Mouse (Mus musculus) liver, embryonic 12.5 days (tissue): ENCODE data around the gene Gm3625. TPM values are rescaled to one million over a fixed set of nuclear protein-coding genes. Genes with fewer than 3 reads are reported as not detected.

ENCODE experiments used
- ATAC-seq: fragments of 200-750 bp; cut with Nextera tagmentation; 2 replicates; pipeline ENCODE4 v1.8.0; 2017; ENCODE audit warnings: moderate number of reproducible peaks, mild to moderate bottlenecking, moderate library complexity
- H3K27ac ChIP-seq: fragments of 300-500 bp; sonication (generic); 2 replicates; pipeline ENCODE4 v1.5.1; 2016; ENCODE audit warnings: mild to moderate bottlenecking
- H3K27me3 ChIP-seq: fragments of 300-500 bp; sonication (generic); replicated peaks from 2 replicates; pipeline ENCODE4 v1.6.1; 2016; ENCODE audit warnings: mild to moderate bottlenecking, moderate library complexity
- H3K36me3 ChIP-seq: fragments of 300-500 bp; sonication (generic); 2 replicates; pipeline ENCODE4 v1.6.1; 2016; ENCODE audit warnings: mild to moderate bottlenecking, moderate library complexity
- H3K4me1 ChIP-seq: fragments of 300-500 bp; sonication (generic); 2 replicates; pipeline ENCODE4 v1.6.1; 2016
- H3K4me2 ChIP-seq: fragments of 300-500 bp; sonication (generic); 2 replicates; pipeline ENCODE4 v1.6.1; 2016; ENCODE audit warnings: mild to moderate bottlenecking, moderate library complexity
- H3K4me3 ChIP-seq: fragments of 300-500 bp; sonication (generic); 2 replicates; pipeline ENCODE4 v1.5.1; 2016; ENCODE audit warnings: mild to moderate bottlenecking, moderate library complexity
- H3K9ac ChIP-seq: fragments of 300-500 bp; sonication (generic); 2 replicates; pipeline ENCODE4 v1.6.1; 2016; ENCODE audit warnings: mild to moderate bottlenecking, moderate library complexity
- H3K9me3 ChIP-seq: fragments of 300-500 bp; sonication (generic); replicated peaks from 2 replicates; pipeline ENCODE4 v1.6.1; 2016; ENCODE audit warnings: mild to moderate bottlenecking, moderate library complexity
- WGBS: fragments of 180-500 bp; shearing (Covaris S2); methylation state at CpG from one replicate; pipeline ENCODE4 v1.1.7; 2016; ENCODE audit not compliant: insufficient replicate concordance; 5-methylcytosine and 5-hydroxymethylcytosine counted together
- polyA plus RNA-seq: library from polyadenylated mRNA; unstranded; fragments of >200 nt; fragmentation: Nextera tagmentation; extraction: Ambion mirVana; gene quantifications from 2 replicates; pipeline ENCODE4 v1.2.1, GENCODE M21; 2016

Gm3625 gene
- not detected in 2 replicates for polyA plus RNA-seq

GRCm38 (mm10) chr12:4592541-4593165 is at the start of gene Gm3625, which contains the start of gene Itsn2:
TSS of gene Gm3625 (minus strand) at chr12:4592927.
TSS of gene Itsn2 (plus strand) at chr12:4592638.
- H3K4me3 ChIP-seq = peak within 1 kb of the TSS; percentile 92
- H3K27ac ChIP-seq = peak within 1 kb of the TSS; percentile 90
- H3K4me2 ChIP-seq = peak within 1 kb of the TSS; percentile 93
- under 1% methylated on average over 36 of the region's 49 CpGs for WGBS
- no peaks in the 10 kb centered on the region for H3K27me3 ChIP-seq
- peaks cover 33% of the 10 kb centered on the region for H3K4me1 ChIP-seq
- no peaks in the 10 kb centered on the region for H3K9me3 ChIP-seq
- H3K36me3 ChIP-seq = peaks cover 3% of the 10 kb centered on the region; the same call in 1 of the 2 replicates
- peak; percentile 90 for ATAC-seq
- H3K9ac ChIP-seq = peak within 1 kb of the TSS; percentile 92

DNA sequence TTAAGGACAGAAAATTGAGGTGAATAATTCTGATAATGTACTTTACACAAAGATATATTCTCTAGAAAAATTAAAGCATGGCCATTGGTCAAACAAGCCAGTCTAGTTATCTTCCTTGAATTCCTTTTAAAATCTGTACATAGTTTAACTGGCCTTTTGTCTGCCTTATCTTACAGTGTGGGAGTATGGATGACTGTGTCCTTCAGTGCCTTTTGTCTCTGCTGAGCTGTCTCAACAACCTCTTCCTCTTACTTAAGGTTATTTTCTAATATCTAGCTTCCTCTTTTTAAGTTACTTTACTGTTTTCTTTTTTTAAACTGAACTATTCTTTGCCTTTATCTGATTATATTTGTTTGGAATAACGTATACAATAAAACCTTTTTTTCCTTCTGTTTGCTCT is 48.0 kb upstream of the Gm3625 start:
- H3K4me1 ChIP-seq = no peaks in the 10 kb centered on the region
- H3K4me3 ChIP-seq = no peak overlapping the region
- no peak overlapping the region for H3K4me2 ChIP-seq
- H3K9me3 ChIP-seq = no peaks in the 10 kb centered on the region
- H3K9ac ChIP-seq = no peak overlapping the region
- H3K27ac ChIP-seq = no peak overlapping the region
- peaks cover 72% of the 10 kb centered on the region for H3K36me3 ChIP-seq
- no peaks in the 10 kb centered on the region for H3K27me3 ChIP-seq
- 74% methylated on average over 1 of the region's 1 CpGs for WGBS
- no peak for ATAC-seq

DNA sequence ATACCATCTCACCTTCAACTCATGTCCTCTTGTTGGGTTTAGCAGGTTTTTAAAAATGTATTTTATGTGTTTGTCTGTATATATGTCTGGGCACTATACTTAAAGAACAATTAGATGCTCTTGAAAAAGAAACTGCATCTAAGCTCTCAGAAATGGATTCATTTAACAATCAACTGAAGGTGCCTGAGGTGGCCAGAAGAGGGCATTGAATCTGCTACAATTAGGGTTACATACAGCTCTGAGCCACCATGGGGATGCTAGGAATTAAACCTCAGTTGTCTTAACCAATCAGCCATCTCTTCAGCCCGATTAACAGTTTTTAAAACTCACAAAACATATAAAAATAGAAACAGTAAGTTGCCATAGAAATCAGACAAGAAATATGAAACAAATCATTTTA is 45.7 kb upstream of the Gm3625 start:
- Histone ChIP-seq H3K9me3 (no peaks in the 10 kb centered on the region), H3K27ac (no peak overlapping the region), H3K4me2 (no peak overlapping the region), H3K36me3 (peaks cover 79% of the 10 kb centered on the region), H3K27me3 (no peaks in the 10 kb centered on the region), H3K4me1 (no peaks in the 10 kb centered on the region), H3K4me3 (no peak overlapping the region), H3K9ac (no peak overlapping the region)
- 76% methylated on average over 1 of the region's 1 CpGs for WGBS
- ATAC-seq = no peak

- no peaks in the 10 kb centered on the region for H3K9me3 ChIP-seq
- no peak for ATAC-seq
- 84% methylated on average over 8 of the region's 8 CpGs for WGBS
- H3K4me3 ChIP-seq = no peak overlapping the region
- H3K36me3 ChIP-seq = peaks cover 83% of the 10 kb centered on the region
- no peaks in the 10 kb centered on the region for H3K4me1 ChIP-seq
- H3K27ac ChIP-seq = no peak overlapping the region
- H3K4me2 ChIP-seq = no peak overlapping the region
- no peak overlapping the region for H3K9ac ChIP-seq
- no peaks in the 10 kb centered on the region for H3K27me3 ChIP-seq
Measured at GRCm38 (mm10) chr12:4632957-4633356, 40.2 kb upstream of the Gm3625 start.

- no peak for ATAC-seq
- WGBS = 44% methylated on average over 1 of the region's 1 CpGs
- Histone ChIP-seq H3K4me2 (no peak overlapping the region), H3K9ac (no peak overlapping the region), H3K4me3 (no peak overlapping the region), H3K4me1 (peaks cover 4% of the 10 kb centered on the region), H3K27ac (no peak overlapping the region), H3K27me3 (no peaks in the 10 kb centered on the region), H3K36me3 (peaks cover 25% of the 10 kb centered on the region), H3K9me3 (no peaks in the 10 kb centered on the region)
Measured at GRCm38 (mm10) chr12:4624201-4624600, 31.5 kb upstream of the Gm3625 start.

DNA sequence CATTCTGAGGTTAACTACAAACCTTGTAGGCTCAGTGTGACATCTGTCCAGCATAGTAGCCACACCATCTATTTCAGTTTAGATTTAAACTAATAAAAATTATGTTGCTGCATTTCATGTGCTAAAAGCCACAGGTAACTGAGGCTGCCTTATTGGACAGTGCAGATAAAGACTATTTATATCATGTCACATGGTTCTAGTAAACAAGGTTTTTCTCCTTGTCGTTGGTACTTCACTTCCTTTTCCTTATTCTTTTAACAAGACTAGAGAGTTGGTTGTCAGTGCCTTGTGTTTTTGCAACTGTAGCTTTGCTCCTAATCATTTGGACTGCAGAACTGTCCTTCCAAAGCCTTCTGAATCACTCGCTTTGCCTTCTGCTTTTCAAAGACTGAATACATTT is 22.0 kb upstream of the Gm3625 start:
- ATAC-seq = no peak
- Histone ChIP-seq H3K4me3 (no peak overlapping the region), H3K4me1 (no peaks in the 10 kb centered on the region), H3K27ac (no peak overlapping the region), H3K9me3 (no peaks in the 10 kb centered on the region), H3K4me2 (no peak overlapping the region), H3K27me3 (no peaks in the 10 kb centered on the region), H3K36me3 (no peaks in the 10 kb centered on the region), H3K9ac (no peak overlapping the region)
- WGBS = 39% methylated on average over 2 of the region's 2 CpGs

DNA sequence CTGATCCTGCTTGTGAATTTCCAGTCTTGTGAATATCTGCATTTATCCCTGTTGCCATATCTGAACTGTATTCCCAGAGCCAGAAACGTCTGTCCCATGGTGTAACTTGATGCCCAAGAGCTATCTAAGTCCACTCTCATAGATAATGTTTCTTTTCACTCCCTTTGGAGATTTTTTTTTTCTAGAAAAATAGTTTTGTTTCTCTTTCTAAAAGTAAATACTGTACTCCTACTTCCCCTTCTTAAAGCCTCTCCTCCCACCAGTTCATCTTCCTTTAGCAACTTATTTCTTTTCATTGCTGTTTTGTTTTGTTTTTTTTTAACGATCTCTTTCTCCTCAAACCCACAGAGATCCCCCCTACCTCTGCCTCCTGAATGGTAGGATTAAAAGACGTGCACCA is 13.9 kb upstream of the Gm3625 start:
- Histone ChIP-seq H3K9ac (no peak overlapping the region), H3K9me3 (no peaks in the 10 kb centered on the region), H3K4me2 (no peak overlapping the region), H3K36me3 (0 out of 2 replicates have a peak, but pooled peaks cover 2% of the 10 kb centered on the region), H3K27ac (no peak overlapping the region), H3K4me3 (no peak overlapping the region), H3K27me3 (no peaks in the 10 kb centered on the region), H3K4me1 (peaks cover 6% of the 10 kb centered on the region; the same call in 1 of the 2 replicates)
- WGBS = 55% methylated on average over 3 of the region's 3 CpGs
- ATAC-seq = no peak

DNA sequence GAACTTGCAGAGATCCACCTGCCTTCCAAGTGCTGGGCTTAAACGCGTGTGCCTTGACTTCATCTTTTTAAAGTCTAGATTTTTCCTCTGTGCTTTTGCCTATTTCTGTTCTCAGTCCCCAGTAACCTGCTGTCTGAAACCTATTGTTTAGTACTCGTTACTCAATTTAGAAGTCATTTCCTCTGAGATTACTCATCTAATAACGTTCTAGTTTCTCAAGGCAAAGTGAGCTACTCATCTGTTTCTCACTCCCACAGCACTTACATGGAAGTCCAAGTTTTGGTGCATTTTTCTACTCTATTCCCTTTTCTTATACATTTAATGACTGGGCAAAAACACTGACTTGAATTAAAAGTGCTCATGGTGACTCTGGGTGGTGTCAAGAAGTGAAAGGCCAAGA is 7.0 kb upstream of the Gm3625 start:
- H3K36me3 ChIP-seq = peaks cover 3% of the 10 kb centered on the region; the same call in 1 of the 2 replicates
- H3K4me2 ChIP-seq = no peak overlapping the region
- no peaks in the 10 kb centered on the region for H3K27me3 ChIP-seq
- ATAC-seq = no peak
- WGBS = 64% methylated on average over 4 of the region's 4 CpGs
- no peaks in the 10 kb centered on the region for H3K9me3 ChIP-seq
- no peak overlapping the region for H3K9ac ChIP-seq
- peaks cover 31% of the 10 kb centered on the region for H3K4me1 ChIP-seq
- H3K4me3 ChIP-seq = no peak overlapping the region
- no peak overlapping the region for H3K27ac ChIP-seq

DNA sequence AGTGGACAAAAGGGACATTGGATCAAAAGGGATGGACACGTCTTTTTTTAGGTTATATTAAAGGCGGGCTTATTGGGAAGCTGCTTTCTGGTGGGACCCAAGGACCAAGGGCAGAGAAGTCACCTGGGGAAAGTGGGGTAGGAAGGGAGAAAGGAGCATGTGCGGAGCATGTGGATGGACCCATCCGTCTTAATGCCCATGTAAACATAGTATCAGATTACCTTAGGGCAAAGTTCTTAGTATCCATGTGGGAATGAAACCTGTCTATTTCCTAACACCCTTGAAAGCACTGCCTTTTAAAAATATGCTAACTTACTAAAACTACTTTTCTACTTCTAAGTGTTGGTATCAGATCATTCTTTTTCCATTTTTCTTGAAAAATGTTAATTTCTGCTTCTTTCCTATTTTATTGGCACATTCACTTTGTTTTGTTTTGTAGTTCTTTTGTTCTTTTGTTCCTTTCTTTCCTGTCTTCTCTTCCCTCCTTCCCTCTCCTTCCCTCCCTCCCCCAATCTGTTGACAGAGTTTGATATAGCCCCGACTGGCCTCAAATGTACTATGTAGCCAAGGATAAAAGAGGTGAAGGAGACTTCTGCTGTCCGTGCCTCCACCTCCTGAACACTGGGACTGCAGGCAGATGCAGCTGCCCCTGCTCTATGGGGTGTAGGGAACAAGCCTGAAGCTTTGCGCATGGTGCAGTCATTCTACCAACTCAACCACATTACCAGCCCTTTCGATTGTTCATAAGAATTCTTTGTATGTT is 6.1 kb upstream of the Gm3625 start:
- Histone ChIP-seq H3K4me2 (no peak overlapping the region), H3K4me3 (no peak overlapping the region), H3K4me1 (peaks cover 40% of the 10 kb centered on the region), H3K9ac (no peak overlapping the region), H3K27ac (no peak overlapping the region), H3K36me3 (peaks cover 3% of the 10 kb centered on the region; the same call in 1 of the 2 replicates), H3K27me3 (no peaks in the 10 kb centered on the region), H3K9me3 (no peaks in the 10 kb centered on the region)
- ATAC-seq = no peak
- WGBS = 65% methylated on average over 8 of the region's 8 CpGs

DNA sequence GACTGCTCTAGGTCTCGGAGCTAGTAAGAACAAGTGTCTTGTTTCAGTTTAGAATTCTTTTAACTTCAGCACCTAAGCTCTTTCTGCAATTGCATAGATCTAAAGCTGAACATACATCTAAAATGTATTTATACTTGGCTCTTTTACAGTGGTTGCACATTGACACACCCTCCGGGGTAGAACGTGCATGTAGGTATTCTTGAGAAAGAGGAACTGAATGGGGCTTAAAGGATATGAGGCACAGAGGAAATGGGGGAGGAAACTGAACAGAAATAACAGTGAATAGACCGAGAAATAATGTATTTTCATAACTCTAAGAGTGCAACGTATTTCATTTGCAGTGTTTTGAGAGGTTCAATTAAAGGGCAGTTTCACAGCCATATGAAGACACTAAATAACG is 2.3 kb upstream of the Gm3625 start:
- 26% methylated on average over 6 of the region's 6 CpGs for WGBS
- ATAC-seq = no peak
- no peaks in the 10 kb centered on the region for H3K9me3 ChIP-seq
- H3K4me3 ChIP-seq = no peak overlapping the region
- peaks cover 3% of the 10 kb centered on the region; the same call in 1 of the 2 replicates for H3K36me3 ChIP-seq
- H3K9ac ChIP-seq = no peak overlapping the region
- no peak overlapping the region for H3K27ac ChIP-seq
- H3K4me1 ChIP-seq = peaks cover 44% of the 10 kb centered on the region
- H3K4me2 ChIP-seq = peak overlapping the region; percentile 30
- H3K27me3 ChIP-seq = no peaks in the 10 kb centered on the region

DNA sequence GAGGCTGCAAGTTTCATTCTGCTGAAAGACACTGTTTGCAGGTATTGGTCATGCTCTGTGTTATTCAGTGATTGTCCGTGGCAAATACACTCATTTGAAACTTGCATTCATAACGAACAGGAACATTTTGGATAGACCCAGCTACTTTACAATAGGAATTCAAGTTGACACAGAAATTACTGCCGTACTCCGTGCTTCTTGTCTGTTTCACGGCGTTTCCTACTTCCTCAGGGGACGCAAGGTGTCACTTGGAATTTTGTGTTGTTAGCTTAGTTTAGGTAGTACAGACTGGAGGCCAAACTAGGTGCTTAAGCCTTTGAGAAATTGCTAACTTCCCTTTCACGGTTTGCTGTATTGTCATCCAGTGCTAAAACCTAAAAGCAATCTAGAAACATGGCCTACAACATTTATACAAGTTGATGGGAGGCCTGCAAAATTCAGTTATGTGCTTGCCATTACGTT is 1.2 kb upstream of the Gm3625 start:
- Histone ChIP-seq H3K4me2 (peak overlapping the region; percentile 93), H3K27me3 (no peaks in the 10 kb centered on the region), H3K36me3 (peaks cover 3% of the 10 kb centered on the region; the same call in 1 of the 2 replicates), H3K9me3 (no peaks in the 10 kb centered on the region), H3K4me1 (peaks cover 39% of the 10 kb centered on the region), H3K9ac (peak overlapping the region; percentile 92), H3K4me3 (peak overlapping the region; percentile 92), H3K27ac (no peak overlapping the region)
- ATAC-seq = no peak
- 31% methylated on average over 9 of the region's 9 CpGs for WGBS
